Mouse (Mus musculus): Measurements from ENCODE around the gene Gcsh. TPM values are rescaled to one million over a fixed set of nuclear protein-coding genes. Genes with fewer than 3 reads are reported as not detected.

The Gcsh gene
- total and polyA plus RNA-seq, 3 experiments: 31.5 to 91.7 (median 66.4) TPM

DNA sequence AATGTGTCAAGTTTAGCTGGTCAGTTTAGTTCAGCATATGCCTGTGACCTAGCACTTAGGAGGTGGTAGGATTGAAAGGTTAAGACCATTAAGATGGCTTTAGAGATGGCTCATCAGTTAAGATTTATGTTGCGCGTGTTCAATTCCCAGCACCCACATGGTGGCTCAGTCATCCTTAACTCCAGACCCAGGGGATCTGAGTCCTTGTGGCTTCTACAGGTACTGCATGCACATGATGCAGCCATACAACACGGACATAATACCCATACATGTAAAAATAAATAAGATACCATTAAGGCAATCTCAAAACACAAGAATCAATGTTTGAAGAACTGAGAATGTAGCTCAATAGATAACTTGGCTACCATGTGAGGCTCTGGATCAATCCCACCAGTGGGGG lies 3.5 kb downstream of the Gcsh start:
- no peak for DNase-seq (ENCODE audit: extremely low read depth)
- peaks cover 11 to 58% of the 10 kb centered on the region in 2 experiments for H3K36me3 ChIP-seq (replicated peaks in 1 of 2; ENCODE audit: control insufficient read depth in 1 of 2, insufficient read depth in 1 of 2, low read length in 1 of 2)
- H3K27ac ChIP-seq (ENCODE audit: insufficient read depth, low read depth): no peak overlapping the region
- H3K4me1 ChIP-seq (ENCODE audit: control insufficient read depth in 1 of 2, insufficient read depth in 2 of 2): peaks cover 0 to 16% of the 10 kb centered on the region in 2 experiments; a peak in 2 of 4 replicates
- TF ChIP-seq CTCF (conservative IDR thresholded peaks at IDR 0.05 in 1 of 2, IDR thresholded peaks at IDR 0.05 in 1 of 2; ENCODE audit: low read depth in 2 of 2, low read length in 2 of 2) (peak; percentile 8 to 26; a peak in 2 of 4 replicates), ELF1 (IDR thresholded peaks at IDR 0.05; ENCODE audit: low read depth, low read length) (no peak)
- in situ Hi-C loops (cut with MboI; ENCODE audit: low pct_ligation_motif_present, low pct_unique_long_range_greater_than_20kb, low sequenced_read_pairs) (loop anchor here (5.0 to 10.0 kb wide), 2 partner anchors 68 to 485 kb away; partner anchors contain the start of genes Cenpn and Cmc2), dilution Hi-C loops (cut with MboI; ENCODE audit: extremely low pct_ligation_motif_present, extremely low pct_unique_long_range_greater_than_20kb, low sequenced_read_pairs) (no loop called here)
- H3K27me3 ChIP-seq (replicated peaks): no peaks in the 10 kb centered on the region
- no peak overlapping the region for H3K4me3 ChIP-seq (replicated peaks in 1 of 3; ENCODE audit: low read depth in 2 of 3, low read length in 2 of 3, poor library complexity in 1 of 3)
- no peak overlapping the region for H3K9ac ChIP-seq (ENCODE audit: insufficient read depth, low read depth)
- H3K79me2 ChIP-seq (replicated peaks; ENCODE audit: control insufficient read depth, extremely low read depth, insufficient read depth, poor library complexity, severe bottlenecking): peaks cover 3% of the 10 kb centered on the region; the same call in 1 of the 2 replicates
- H3K4me2 ChIP-seq (ENCODE audit: insufficient read depth, low read depth, poor library complexity, severe bottlenecking): no peak overlapping the region
- H3K9me3 ChIP-seq (replicated peaks; ENCODE audit: low read length): no peaks in the 10 kb centered on the region

DNA sequence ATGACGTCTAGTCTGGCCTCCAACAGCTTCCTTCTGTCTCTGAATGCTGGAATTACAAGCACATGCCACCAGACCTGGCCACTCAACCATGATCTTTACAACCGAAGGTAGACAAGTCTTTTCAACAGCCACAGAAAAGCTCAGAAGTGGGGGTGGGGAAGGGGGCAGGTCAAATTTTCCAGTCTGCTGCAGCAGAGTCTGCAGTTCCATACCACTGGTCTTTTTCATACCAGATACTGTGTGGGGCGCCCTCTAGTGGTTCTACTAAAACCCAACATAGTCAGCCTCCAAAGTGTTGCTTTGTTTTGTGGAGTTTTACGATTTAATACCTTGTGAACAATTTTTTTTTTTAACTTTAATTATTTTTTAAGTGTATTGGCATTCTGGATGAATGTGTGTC lies 13.2 kb downstream of the Gcsh start:
- Histone ChIP-seq H3K27me3 (replicated peaks) (no peaks in the 10 kb centered on the region), H3K4me3 (replicated peaks in 1 of 3; ENCODE audit: low read depth in 2 of 3, low read length in 2 of 3, poor library complexity in 1 of 3) (peak overlapping the region; percentile 28 to 60 (median 42)), H3K79me2 (replicated peaks; ENCODE audit: control insufficient read depth, extremely low read depth, insufficient read depth, poor library complexity, severe bottlenecking) (no peaks in the 10 kb centered on the region), H3K9me3 (replicated peaks; ENCODE audit: low read length) (no peaks in the 10 kb centered on the region), H3K36me3 (replicated peaks in 1 of 2; ENCODE audit: control insufficient read depth in 1 of 2, insufficient read depth in 1 of 2, low read length in 1 of 2) (peaks cover 8 to 31% of the 10 kb centered on the region in 2 experiments), H3K27ac (ENCODE audit: insufficient read depth, low read depth) (0 out of 2 replicates have a peak overlapping the region, but pooled peaks have one; percentile 38), H3K4me1 (ENCODE audit: control insufficient read depth in 1 of 2, insufficient read depth in 2 of 2) (peaks cover 2 to 17% of the 10 kb centered on the region in 2 experiments; a peak in 2 of 4 replicates), H3K9ac (ENCODE audit: insufficient read depth, low read depth) (peak overlapping the region; percentile 48; the same call in 1 of the 2 replicates), H3K4me2 (ENCODE audit: insufficient read depth, low read depth, poor library complexity, severe bottlenecking) (peak overlapping the region; percentile 99)
- in situ Hi-C loops (cut with MboI; ENCODE audit: low pct_ligation_motif_present, low pct_unique_long_range_greater_than_20kb, low sequenced_read_pairs): no loop called here
- dilution Hi-C loops (cut with MboI; ENCODE audit: extremely low pct_ligation_motif_present, extremely low pct_unique_long_range_greater_than_20kb, low sequenced_read_pairs): no loop called here
- peak; percentile 84 for DNase-seq (ENCODE audit: extremely low read depth)
- TF ChIP-seq ZC3H11A (IDR thresholded peaks at IDR 0.05; ENCODE audit: low read depth, low read length) (no peak), ETS1 (conservative IDR thresholded peaks at IDR 0.05; ENCODE audit: low read depth, low read length) (no peak; the same call in 1 of the 2 replicates), USF2 (conservative IDR thresholded peaks at IDR 0.05; ENCODE audit: low read depth, low read length) (no peak), POLR2AphosphoS2 (IDR thresholded peaks at IDR 0.05; ENCODE audit: low read depth, low read length) (no peak), ZMIZ1 (IDR thresholded peaks at IDR 0.05; ENCODE audit: low read depth, low read length) (no peak), MAZ (IDR thresholded peaks at IDR 0.05; ENCODE audit: low read depth, low read length) (no peak), BHLHE40 (IDR thresholded peaks at IDR 0.05; ENCODE audit: low read depth, low read length) (peak; percentile 37; the same call in 1 of the 2 replicates), MAX (IDR thresholded peaks at IDR 0.05; ENCODE audit: low read length) (no peak), HCFC1 (IDR thresholded peaks at IDR 0.05; ENCODE audit: low read depth, low read length) (peak; percentile 29; the same call in 1 of the 2 replicates), TCF12 (IDR thresholded peaks at IDR 0.05; ENCODE audit: low read depth, low read length) (no peak), PAX5 (IDR thresholded peaks at IDR 0.05; ENCODE audit: low read length) (no peak), MAFK (IDR thresholded peaks at IDR 0.05; ENCODE audit: insufficient replicate concordance, low read length) (0 out of 2 replicates have a peak, but pooled peaks have one; percentile 31), MEF2A (IDR thresholded peaks at IDR 0.05; ENCODE audit: borderline replicate concordance, low read depth, low read length) (peak; percentile 46; the same call in 1 of the 2 replicates), MXI1 (IDR thresholded peaks at IDR 0.05; ENCODE audit: low read depth, low read length) (peak; percentile 60; the same call in 1 of the 2 replicates), ELF1 (IDR thresholded peaks at IDR 0.05; ENCODE audit: low read depth, low read length) (peak; percentile 57; the same call in 1 of the 2 replicates), UBTF (IDR thresholded peaks at IDR 0.05; ENCODE audit: low read depth, low read length) (no peak), CHD2 (IDR thresholded peaks at IDR 0.05; ENCODE audit: low read length) (peak; percentile 84), ZNF384 (IDR thresholded peaks at IDR 0.05; ENCODE audit: low read depth, low read length) (no peak), KAT2A (IDR thresholded peaks at IDR 0.05; ENCODE audit: insufficient replicate concordance, low read length) (no peak), MYC (IDR thresholded peaks at IDR 0.05; ENCODE audit: low read depth, low read length) (no peak), NELFE (IDR thresholded peaks at IDR 0.05; ENCODE audit: low read depth, low read length) (no peak), IRF4 (IDR thresholded peaks at IDR 0.05; ENCODE audit: low read depth, low read length) (peak; percentile 61), SIN3A (IDR thresholded peaks at IDR 0.05; ENCODE audit: low read length) (peak; percentile 90), JUND (conservative IDR thresholded peaks at IDR 0.05; ENCODE audit: low read depth, low read length) (peak; percentile 48; the same call in 1 of the 2 replicates), EP300 (IDR thresholded peaks at IDR 0.05; ENCODE audit: low read length) (no peak), GABPA (IDR thresholded peaks at IDR 0.05; ENCODE audit: insufficient replicate concordance, low read depth, low read length) (no peak), USF1 (IDR thresholded peaks at IDR 0.05; ENCODE audit: low read depth, low read length) (no peak), SMC3 (IDR thresholded peaks at IDR 0.05; ENCODE audit: low read depth, low read length) (peak; percentile 66), JUN (IDR thresholded peaks at IDR 0.05; ENCODE audit: insufficient read depth, low read depth, low read length) (peak; percentile 47), CHD1 (IDR thresholded peaks at IDR 0.05; ENCODE audit: low read depth, low read length) (no peak), E2F4 (IDR thresholded peaks at IDR 0.05; ENCODE audit: insufficient replicate concordance, low read depth, low read length) (no peak), CTCF (conservative IDR thresholded peaks at IDR 0.05 in 1 of 2, IDR thresholded peaks at IDR 0.05 in 1 of 2; ENCODE audit: low read depth in 2 of 2, low read length in 2 of 2) (peak; percentile 32 to 82; a peak in 3 of 4 replicates)
